Mouse (Mus musculus) layer of hippocampus, adult 2 months (tissue): ENCODE measurements at regions not wholly inside any gene's neighbourhood (a gene's known extent, or its start where the extent isn't known, plus 50 kb on each side); places are given as distances from the start of the nearest gene placed in this dataset.
"Not testable (repeated sequence)": the region's sequence is repeated elsewhere in the genome, so short reads cannot be mapped to it uniquely, and the experiment has no call there.

Experiments used
- DNase-seq, 2 experiments: peaks; one replicate each; pipeline ENCODE4 v3.0.0; 2022; ENCODE audit warnings: low spot score in 2 of 2
- H3K27ac ChIP-seq: fragments of 200-600 bp; 2 replicates; pipeline ENCODE4 v1.8.1; 2022
- H3K4me3 ChIP-seq: fragments of 200-600 bp; 2 replicates; pipeline ENCODE4 v1.8.1; 2022; ENCODE audit warnings: mild to moderate bottlenecking
- CTCF ChIP-seq: fragments of 200-600 bp; conservative IDR thresholded peaks from 2 replicates; pipeline ENCODE4 v1.8.1; 2022; ENCODE audit warnings: antibody characterized with exemption, mild to moderate bottlenecking, moderate library complexity

- no peak overlapping the region for H3K27ac ChIP-seq
- no peak for TF ChIP-seq CTCF
- no peak overlapping the region for H3K4me3 ChIP-seq
- DNase-seq, result no peak
Observed at GRCm38 (mm10) chr8:96040216-96040615, 151.9 kb upstream of the Got2 start.

- H3K4me3 ChIP-seq, DNase-seq, H3K27ac ChIP-seq: not testable (repeated sequence)
Observed at GRCm38 (mm10) chr8:96018742-96019141, 130.4 kb upstream of the Got2 start.

GRCm38 (mm10) chr8:96012002-96012401 lies 123.7 kb upstream of the Got2 start:
- DNase-seq, result no peak
- no peak overlapping the region for H3K4me3 ChIP-seq
- no peak overlapping the region for H3K27ac ChIP-seq
- TF ChIP-seq CTCF, result peak; percentile 60

- H3K4me3 ChIP-seq, result no peak overlapping the region
- TF ChIP-seq CTCF, result no peak
- H3K27ac ChIP-seq, result no peak overlapping the region
- DNase-seq, result no peak
Observed at GRCm38 (mm10) chr8:95991826-95992463, 103.6 kb upstream of the Got2 start.

- no peak for TF ChIP-seq CTCF
- H3K4me3 ChIP-seq, result no peak overlapping the region
- DNase-seq, result no peak
- no peak overlapping the region for H3K27ac ChIP-seq
Observed at GRCm38 (mm10) chr8:95988616-95989380, 100.5 kb upstream of the Got2 start.

GRCm38 (mm10) chr8:95987011-95987440 lies 98.7 kb upstream of the Got2 start:
- H3K27ac ChIP-seq, result no peak overlapping the region
- peak overlapping the region; percentile 41 for H3K4me3 ChIP-seq
- no peak for TF ChIP-seq CTCF
- DNase-seq, result no peak

- TF ChIP-seq CTCF, result no peak
- Histone ChIP-seq H3K4me3 (no peak overlapping the region), H3K27ac (no peak overlapping the region)
- no peak for DNase-seq
Observed at GRCm38 (mm10) chr8:95986410-95986809, 98.1 kb upstream of the Got2 start.

GRCm38 (mm10) chr8:95983690-95984089 lies 95.3 kb upstream of the Got2 start:
- TF ChIP-seq CTCF, result no peak
- Histone ChIP-seq H3K27ac (no peak overlapping the region), H3K4me3 (no peak overlapping the region)
- DNase-seq, result no peak

GRCm38 (mm10) chr8:95980405-95980804 lies 92.1 kb upstream of the Got2 start:
- no peak for DNase-seq
- no peak for TF ChIP-seq CTCF
- Histone ChIP-seq H3K4me3 (no peak overlapping the region), H3K27ac (no peak overlapping the region)

- no peak overlapping the region for H3K4me3 ChIP-seq
- no peak for TF ChIP-seq CTCF
- H3K27ac ChIP-seq, result no peak overlapping the region
- no peak for DNase-seq
Observed at GRCm38 (mm10) chr8:95979223-95979622, 90.9 kb upstream of the Got2 start.

- Histone ChIP-seq H3K27ac (no peak overlapping the region), H3K4me3 (no peak overlapping the region)
- DNase-seq, result peak; percentile 15 to 19
- peak; percentile 87 for TF ChIP-seq CTCF
Observed at GRCm38 (mm10) chr8:95974889-95975288, 86.5 kb upstream of the Got2 start.

- H3K4me3 ChIP-seq, result no peak overlapping the region
- no peak for TF ChIP-seq CTCF
- no peak for DNase-seq
- H3K27ac ChIP-seq, result no peak overlapping the region
Observed at GRCm38 (mm10) chr8:95974231-95974630, 85.9 kb upstream of the Got2 start.

- no peak overlapping the region for H3K27ac ChIP-seq
- no peak for TF ChIP-seq CTCF
- no peak for DNase-seq
- H3K4me3 ChIP-seq, result no peak overlapping the region
Observed at GRCm38 (mm10) chr8:95973571-95973970, 85.2 kb upstream of the Got2 start.

GRCm38 (mm10) chr8:95968828-95969227 lies 80.5 kb upstream of the Got2 start:
- TF ChIP-seq CTCF, result no peak
- no peak overlapping the region for H3K27ac ChIP-seq
- DNase-seq, result no peak
- no peak overlapping the region for H3K4me3 ChIP-seq
